ENCODE assay signal across 15 mouse cellular contexts in genomic region chr2:45169429-45170070, GRCm38 (mm10). TPM values are rescaled to one million over a fixed set of nuclear protein-coding genes. Genes with fewer than 3 reads are reported as not detected.
DNase-seq lines count a peak whose midpoint lies in the region; ATAC-seq lines count a peak whose summit lies in the region.
"Had no signal": no experiment of that assay in that cellular context is flagged by ENCODE, and none has a peak within 500 bp of the region (broad histone marks: within the 10 kb centered on the region; RNA-seq: fewer than 3 reads in every experiment).

No protein-coding gene starts in this region.

- no peak overlapping the region for H3K4me3 ChIP-seq in liver, embryonic 15.5 days (replicated peaks)
- no peak overlapping the region for H3K4me3 ChIP-seq in liver, embryonic 12.5 days
- H3K4me3 ChIP-seq: heart, embryonic 15.5 days had no signal

- DNase-seq in embryo, embryonic 10 days (ENCODE audit: low spot score), result peak; percentile 27
- DNase-seq in embryo, embryonic 9.5 days (ENCODE audit: extremely low spot score), result no peak
- peak; percentile 88 for DNase-seq in retina, embryonic 14.5 days (ENCODE audit: low spot score)
- DNase-seq in T-cell, adult 2 months (ENCODE audit: low spot score), result no peak
- DNase-seq in lung, postnatal 10 days, result no peak
- DNase-seq: adrenal gland, postnatal 36 days; cerebellum, adult 11 months; kidney, postnatal 14 days; right cerebral cortex, postnatal 14 days; thymus, adult 2 months had no signal

- H3K27me3 ChIP-seq in liver, embryonic 15.5 days, result no peaks in the 10 kb centered on the region
- H3K27me3 ChIP-seq in liver, embryonic 12.5 days (replicated peaks), result no peaks in the 10 kb centered on the region
- H3K27me3 ChIP-seq: heart, embryonic 15.5 days had no signal

- peaks cover 30% of the 10 kb centered on the region for H3K4me1 ChIP-seq in liver, embryonic 15.5 days (replicated peaks)
- peaks cover 44% of the 10 kb centered on the region for H3K4me1 ChIP-seq in liver, embryonic 12.5 days

- H3K36me3 ChIP-seq in liver, embryonic 15.5 days (replicated peaks), result no peaks in the 10 kb centered on the region
- H3K36me3 ChIP-seq in liver, embryonic 12.5 days, result no peaks in the 10 kb centered on the region
- H3K36me3 ChIP-seq: heart, embryonic 15.5 days had no signal

- H3K9ac ChIP-seq in liver, embryonic 15.5 days, result no peak overlapping the region
- no peak overlapping the region for H3K9ac ChIP-seq in liver, embryonic 12.5 days
- H3K9ac ChIP-seq: heart, embryonic 15.5 days had no signal

- H3K9me3 ChIP-seq in liver, embryonic 15.5 days (replicated peaks), result no peaks in the 10 kb centered on the region
- no peaks in the 10 kb centered on the region for H3K9me3 ChIP-seq in liver, embryonic 12.5 days (replicated peaks)
- H3K9me3 ChIP-seq: heart, embryonic 15.5 days had no signal

- 42% methylated on average over 9 of the region's 9 CpGs for WGBS in liver, embryonic 15.5 days (ENCODE audit: insufficient replicate concordance)
- 43% methylated on average over 9 of the region's 9 CpGs for WGBS in liver, embryonic 12.5 days (ENCODE audit: insufficient replicate concordance)

- H3K4me2 ChIP-seq in liver, embryonic 15.5 days, result 0 out of 2 replicates have a peak overlapping the region, but pooled peaks have one; percentile 1
- no peak overlapping the region for H3K4me2 ChIP-seq in liver, embryonic 12.5 days
- H3K4me2 ChIP-seq: heart, embryonic 15.5 days had no signal

- H3K27ac ChIP-seq in liver, embryonic 15.5 days (replicated peaks), result no peak overlapping the region
- H3K27ac ChIP-seq in liver, embryonic 12.5 days, result no peak overlapping the region
- H3K27ac ChIP-seq: heart, embryonic 15.5 days; macrophage had no signal

- no peak for ATAC-seq in liver, embryonic 15.5 days (ENCODE audit: insufficient read depth)
- no peak for ATAC-seq in liver, embryonic 12.5 days
- peak; percentile 69 to 80 for ATAC-seq in hematopoietic stem cell, adult 5-6 weeks (replicated peaks in 1 of 2; ENCODE audit: insufficient read depth in 1 of 2, low FRiP score in 2 of 2, low TSS enrichment in 1 of 2, low read depth in 1 of 2, poor library complexity in 2 of 2, severe bottlenecking in 2 of 2)

RNA-seq across cellular contexts. Expression of gene Zeb2, which starts 52.4 kb away (rescaled TPM):
- polyA plus RNA-seq in liver, embryonic 15.5 days (2015; fragmentation: Nextera tagmentation; extraction: Ambion mirVana), result 11.2 and 12.1 TPM in 2 replicates
- polyA plus RNA-seq in liver, embryonic 12.5 days (2016; fragmentation: Nextera tagmentation; extraction: Ambion mirVana), result 22.1 and 24.3 TPM in 2 replicates
- 71.9 and 80.3 TPM in 2 replicates for total RNA-seq in hematopoietic stem cell, adult 5-6 weeks (2017)

Comparison
In these comparisons a context has a peak if more than half of its experiments do, and no peak if none do; other contexts are left out.
1. DNase-seq: peak in embryo, embryonic 10 days (single experiment) and retina, embryonic 14.5 days (single experiment); none in embryo, embryonic 9.5 days (single experiment), T-cell, adult 2 months (single experiment) and lung, postnatal 10 days (single experiment).
2. ATAC-seq: peak in hematopoietic stem cell, adult 5-6 weeks (2 of 2); none in liver, embryonic 15.5 days (single experiment) and liver, embryonic 12.5 days (single experiment).